Mouse (Mus musculus) ES-Bruce4 (cell line): ENCODE measurements around the gene Fam83c. TPM values are rescaled to one million over a fixed set of nuclear protein-coding genes. Genes with fewer than 3 reads are reported as not detected.

Experiments
- H3K27ac ChIP-seq: 2 replicates; pipeline ENCODE4 v1.5.1; 2012; ENCODE audit warnings: low read length, inconsistent platforms; ENCODE audit not compliant: insufficient read depth
- H3K27me3 ChIP-seq: 2 replicates; pipeline ENCODE4 v1.6.1; 2012; ENCODE audit warnings: mild to moderate bottlenecking, low read length, inconsistent platforms; ENCODE audit not compliant: control insufficient read depth, poor library complexity, insufficient read depth, severe bottlenecking
- H3K36me3 ChIP-seq: 2 replicates; pipeline ENCODE4 v1.6.1; 2012; ENCODE audit warnings: inconsistent platforms, mild to moderate bottlenecking, low read length, moderate library complexity; ENCODE audit not compliant: control insufficient read depth, poor library complexity, insufficient read depth, severe bottlenecking
- H3K4me1 ChIP-seq: one replicate; pipeline ENCODE4 v1.8.1; 2011; ENCODE audit warnings: low read length; ENCODE audit not compliant: control insufficient read depth, insufficient read depth
- H3K4me3 ChIP-seq: 2 replicates; pipeline ENCODE4 v1.5.1; 2011; ENCODE audit warnings: low read depth, mild to moderate bottlenecking, low read length
- H3K9ac ChIP-seq: 2 replicates; pipeline ENCODE4 v1.6.1; 2012; ENCODE audit warnings: low read depth, mild to moderate bottlenecking, inconsistent platforms; ENCODE audit not compliant: poor library complexity, severe bottlenecking
- H3K9me3 ChIP-seq: replicated peaks from 2 replicates; pipeline ENCODE4 v1.6.1; 2012; ENCODE audit warnings: mild to moderate bottlenecking, low read length, inconsistent platforms; ENCODE audit not compliant: control insufficient read depth, poor library complexity, insufficient read depth, severe bottlenecking
- CTCF ChIP-seq: IDR thresholded peaks from one replicate; pipeline ENCODE4 v1.8.1; 2011; ENCODE audit warnings: low read depth, low read length
- EP300 ChIP-seq: IDR thresholded peaks from 2 replicates; pipeline ENCODE4 v1.6.1; 2011; ENCODE audit warnings: low read depth, low read length; ENCODE audit not compliant: insufficient read depth
- POLR2A ChIP-seq: IDR thresholded peaks from one replicate; pipeline ENCODE4 v1.8.1; 2011; ENCODE audit warnings: low read length; ENCODE audit not compliant: insufficient read depth
- polyA plus RNA-seq: library from polyadenylated mRNA; stranded (reverse); fragments of >200 nt; gene quantifications from 2 replicates; pipeline ENCODE4 v1.2.4, GENCODE M21; 2011; ENCODE audit warnings: low read depth; ENCODE audit not compliant: missing spikeins, insufficient read depth, insufficient read length

The Fam83c gene
- polyA plus RNA-seq, 1 experiment, result 0.30 TPM

DNA sequence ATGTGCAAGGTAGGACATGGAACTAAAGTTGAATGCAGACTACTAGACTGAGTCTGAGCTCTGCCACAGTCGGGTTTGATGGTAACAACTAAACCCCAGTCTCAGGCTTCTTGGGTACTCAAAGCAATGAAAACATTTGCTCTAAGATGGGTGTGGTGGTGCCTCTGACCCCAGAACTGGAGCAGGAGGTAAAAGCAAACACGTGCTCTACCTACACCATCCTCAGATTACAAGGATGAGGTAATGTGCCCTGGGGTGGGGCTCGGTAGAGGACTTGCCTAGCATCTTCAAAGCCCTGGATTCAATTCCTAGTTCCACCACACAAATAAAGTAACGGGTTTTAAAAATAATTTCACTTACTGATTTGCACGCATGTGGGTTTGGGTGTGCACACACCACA is 17.9 kb upstream of the Fam83c start:
- peaks cover 4% of the 10 kb centered on the region for H3K4me1 ChIP-seq
- peaks cover 3% of the 10 kb centered on the region; the same call in 1 of the 2 replicates for H3K36me3 ChIP-seq
- no peaks in the 10 kb centered on the region for H3K27me3 ChIP-seq
- no peak overlapping the region for H3K27ac ChIP-seq
- H3K4me3 ChIP-seq, result no peak overlapping the region
- no peak overlapping the region for H3K9ac ChIP-seq
- no peak for TF ChIP-seq POLR2A
- no peak for TF ChIP-seq EP300
- TF ChIP-seq CTCF, result no peak
- H3K9me3 ChIP-seq, result no peaks in the 10 kb centered on the region

DNA sequence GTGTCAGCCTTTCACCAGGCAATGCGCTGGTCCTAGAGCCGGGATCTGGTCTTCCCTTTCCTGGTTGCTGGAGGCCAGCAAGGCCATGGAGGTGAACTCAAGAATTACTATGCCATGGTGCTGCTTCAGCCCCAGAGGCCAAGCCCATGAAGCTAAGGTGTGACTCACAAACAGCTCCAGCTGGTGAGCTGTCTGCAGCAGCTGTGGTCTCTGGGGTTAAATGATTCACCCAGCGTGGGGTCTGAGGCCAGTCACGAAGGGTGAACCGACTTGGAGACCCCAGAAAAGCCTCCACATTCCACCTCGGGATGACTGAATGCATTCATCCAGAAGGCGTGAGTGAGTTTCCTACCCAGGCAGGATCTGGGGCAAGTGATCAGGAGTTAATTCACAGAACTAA is 15.5 kb upstream of the Fam83c start:
- H3K36me3 ChIP-seq, result peaks cover 3% of the 10 kb centered on the region
- H3K27me3 ChIP-seq, result no peaks in the 10 kb centered on the region
- no peak overlapping the region for H3K4me3 ChIP-seq
- H3K9me3 ChIP-seq, result no peaks in the 10 kb centered on the region
- TF ChIP-seq EP300, result no peak
- TF ChIP-seq CTCF, result no peak
- TF ChIP-seq POLR2A, result no peak
- H3K9ac ChIP-seq, result no peak overlapping the region
- no peak overlapping the region for H3K27ac ChIP-seq
- peaks cover 4% of the 10 kb centered on the region for H3K4me1 ChIP-seq

GRCm38 (mm10) chr2:155849464-155849863 is 14.8 kb upstream of the Fam83c start:
- H3K27ac ChIP-seq, result no peak overlapping the region
- H3K4me1 ChIP-seq, result peaks cover 4% of the 10 kb centered on the region
- TF ChIP-seq POLR2A (no peak), EP300 (no peak), CTCF (no peak)
- peaks cover 3% of the 10 kb centered on the region for H3K36me3 ChIP-seq
- no peak overlapping the region for H3K4me3 ChIP-seq
- no peak overlapping the region for H3K9ac ChIP-seq
- H3K9me3 ChIP-seq, result no peaks in the 10 kb centered on the region
- H3K27me3 ChIP-seq, result no peaks in the 10 kb centered on the region

GRCm38 (mm10) chr2:155848291-155848690 is 13.6 kb upstream of the Fam83c start:
- Histone ChIP-seq H3K36me3 (peaks cover 3% of the 10 kb centered on the region), H3K4me1 (peaks cover 4% of the 10 kb centered on the region), H3K27ac (no peak overlapping the region), H3K9me3 (no peaks in the 10 kb centered on the region), H3K4me3 (no peak overlapping the region), H3K27me3 (no peaks in the 10 kb centered on the region), H3K9ac (no peak overlapping the region)
- TF ChIP-seq CTCF, result peak; percentile 92
- TF ChIP-seq POLR2A, result no peak

GRCm38 (mm10) chr2:155846930-155847329 is 12.3 kb upstream of the Fam83c start:
- H3K4me3 ChIP-seq, result no peak overlapping the region
- no peak overlapping the region for H3K27ac ChIP-seq
- no peaks in the 10 kb centered on the region for H3K9me3 ChIP-seq
- H3K36me3 ChIP-seq, result peaks cover 3% of the 10 kb centered on the region
- no peak overlapping the region for H3K9ac ChIP-seq
- no peaks in the 10 kb centered on the region for H3K27me3 ChIP-seq
- no peak for TF ChIP-seq CTCF
- TF ChIP-seq EP300, result no peak
- TF ChIP-seq POLR2A, result no peak
- H3K4me1 ChIP-seq, result peaks cover 4% of the 10 kb centered on the region

- Histone ChIP-seq H3K4me1 (no peaks in the 10 kb centered on the region), H3K9me3 (no peaks in the 10 kb centered on the region), H3K4me3 (no peak overlapping the region), H3K36me3 (no peaks in the 10 kb centered on the region), H3K27ac (no peak overlapping the region), H3K27me3 (no peaks in the 10 kb centered on the region), H3K9ac (no peak overlapping the region)
- TF ChIP-seq CTCF (no peak), POLR2A (no peak), EP300 (no peak)
Measured at GRCm38 (mm10) chr2:155838961-155839360, 4.3 kb upstream of the Fam83c start.
